Mouse (Mus musculus): Measurements from ENCODE around the gene Mrps7. TPM values are rescaled to one million over a fixed set of nuclear protein-coding genes. Genes with fewer than 3 reads are reported as not detected.

Mrps7 gene
- total and polyA plus RNA-seq, 3 experiments, result 106 to 199 (median 157) TPM

DNA sequence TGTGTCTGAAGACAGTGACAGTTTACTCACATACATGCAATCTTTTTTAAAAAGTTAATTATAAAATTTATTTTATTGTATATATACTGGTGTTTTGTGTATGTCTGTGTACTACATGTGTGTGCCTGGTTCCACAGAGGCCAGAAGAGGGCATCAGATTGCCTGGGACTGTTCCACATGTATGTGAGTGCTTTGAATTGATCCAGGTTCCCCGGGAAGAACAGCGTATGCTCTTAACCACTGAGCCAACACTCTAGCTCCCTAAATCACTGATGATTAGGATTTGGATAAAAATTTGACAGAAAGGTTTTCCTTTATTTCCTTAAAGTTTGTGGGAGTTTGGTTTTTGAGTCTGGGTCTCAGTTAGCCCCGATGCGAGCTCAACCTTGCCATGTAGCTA is 40.3 kb upstream of the Mrps7 start (continued):
- TF ChIP-seq JUND (IDR thresholded peaks at IDR 0.05; ENCODE audit: low read depth, low read length) (no peak), MXI1 (IDR thresholded peaks at IDR 0.05; ENCODE audit: low read depth, low read length) (peak; percentile 81), GATA1 (IDR thresholded peaks at IDR 0.05; ENCODE audit: low read depth, low read length) (no peak), MEF2A (IDR thresholded peaks at IDR 0.05; ENCODE audit: extremely low read depth, insufficient replicate concordance, low read depth, low read length, poor library complexity, severe bottlenecking) (no peak), ELF1 (IDR thresholded peaks at IDR 0.05; ENCODE audit: low read depth, low read length) (0 out of 2 replicates have a peak, but pooled peaks have one; percentile 16), MAFK (IDR thresholded peaks at IDR 0.05; ENCODE audit: borderline replicate concordance, low read depth, low read length) (no peak), SMC3 (IDR thresholded peaks at IDR 0.05; ENCODE audit: low read depth, low read length) (peak; percentile 58), POLR2A (IDR thresholded peaks at IDR 0.05; ENCODE audit: control insufficient read depth in 1 of 2, insufficient read depth in 1 of 2, low read depth in 1 of 2, low read length in 2 of 2, poor library complexity in 1 of 2) (no peak), ZKSCAN1 (IDR thresholded peaks at IDR 0.05; ENCODE audit: low read depth, low read length) (no peak), TBP (IDR thresholded peaks at IDR 0.05; ENCODE audit: low read depth, low read length) (peak; percentile 46), TAL1 (IDR thresholded peaks at IDR 0.05; ENCODE audit: low read length) (no peak), CHD2 (IDR thresholded peaks at IDR 0.05; ENCODE audit: low read length) (no peak), MAZ (IDR thresholded peaks at IDR 0.05; ENCODE audit: low read depth, low read length) (no peak; the same call in 1 of the 2 replicates), MYB (IDR thresholded peaks at IDR 0.05; ENCODE audit: low read depth, low read length) (no peak), NELFE (IDR thresholded peaks at IDR 0.05; ENCODE audit: low read depth, low read length) (no peak), TCF12 (IDR thresholded peaks at IDR 0.05; ENCODE audit: low read depth, low read length) (0 out of 2 replicates have a peak, but pooled peaks have one; percentile 24)

DNA sequence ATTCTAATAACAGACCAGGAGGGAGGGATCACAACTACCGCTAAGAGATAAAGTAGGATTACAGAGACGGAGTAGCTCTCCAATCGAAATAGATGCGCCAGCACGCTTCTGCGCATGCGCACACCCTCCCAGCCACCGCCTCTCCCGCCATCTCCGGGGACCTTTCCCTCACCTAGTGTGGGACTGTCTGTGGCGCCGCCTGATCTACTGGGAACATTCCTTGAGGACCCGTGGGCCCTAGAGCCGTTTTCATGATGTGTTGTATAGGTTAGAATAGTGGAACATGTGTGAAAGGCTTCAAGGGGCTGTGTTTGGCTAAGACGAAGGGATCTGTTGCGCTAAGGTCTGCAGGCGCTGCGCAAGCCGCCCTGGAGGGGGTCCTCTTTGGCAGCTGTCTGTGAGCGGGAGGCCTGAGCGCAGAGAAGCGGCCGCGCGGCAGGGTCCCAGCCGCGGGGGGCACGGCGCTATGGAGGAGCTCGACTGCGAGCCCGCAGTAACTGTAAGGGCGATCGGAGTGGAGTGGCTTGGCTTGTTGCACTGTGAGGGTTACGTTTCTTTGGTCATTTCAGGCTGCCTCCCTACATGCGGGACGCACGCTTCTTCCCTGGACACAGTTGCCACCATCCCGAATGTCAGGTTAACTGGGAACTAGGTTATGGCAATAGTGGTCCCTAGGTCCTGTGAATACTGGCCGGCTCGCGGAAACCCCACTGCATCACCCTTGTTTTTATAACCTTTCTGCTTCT is 39.5 kb upstream of the Mrps7 start, which contains the start of gene Nup85:
Gene Nup85, plus strand, starts transcription at position 371 of the 746 bp plus-strand sequence.
- peaks cover 29% of the 10 kb centered on the region for H3K79me2 ChIP-seq (ENCODE audit: control insufficient read depth, insufficient read depth, low read length, poor library complexity)
- no peaks in the 10 kb centered on the region for H3K9me3 ChIP-seq (replicated peaks; ENCODE audit: insufficient read depth, low read length)
- peak within 1 kb of the TSS; percentile 86 for H3K27ac ChIP-seq (ENCODE audit: control insufficient read depth, low read depth, low read length)
- H3K9ac ChIP-seq (ENCODE audit: control insufficient read depth, low read depth, low read length, poor library complexity, severe bottlenecking), result peak within 1 kb of the TSS; percentile 76
- no peaks in the 10 kb centered on the region for H3K27me3 ChIP-seq (ENCODE audit: control insufficient read depth in 1 of 2, insufficient read depth in 2 of 2, low read length in 2 of 2)
- peaks cover 15 to 16% of the 10 kb centered on the region in 2 experiments for H3K36me3 ChIP-seq (ENCODE audit: control insufficient read depth in 1 of 2, insufficient read depth in 2 of 2, low read length in 2 of 2)
- H3K4me1 ChIP-seq (ENCODE audit: control insufficient read depth in 1 of 2, insufficient read depth in 2 of 2, low read length in 2 of 2), result peaks cover 0 to 12% of the 10 kb centered on the region in 2 experiments; a peak in 2 of 4 replicates
- H3K4me3 ChIP-seq (ENCODE audit: control insufficient read depth in 1 of 2, insufficient read depth in 1 of 2, low read depth in 2 of 2, low read length in 2 of 2), result peak within 1 kb of the TSS; percentile 71 to 75
- DNase-seq (ENCODE audit: low read depth, low spot score), result peak; percentile 100
- TF ChIP-seq E2F4 (IDR thresholded peaks at IDR 0.05; ENCODE audit: borderline replicate concordance, low read depth, low read length), result peak; percentile 98
- peak; percentile 96 for TF ChIP-seq SIN3A (IDR thresholded peaks at IDR 0.05; ENCODE audit: low read length)
- peak; percentile 88 for TF ChIP-seq TBP (IDR thresholded peaks at IDR 0.05; ENCODE audit: low read depth, low read length)
- TF ChIP-seq POLR2AphosphoS5 (IDR thresholded peaks at IDR 0.05; ENCODE audit: borderline replicate concordance, low read depth, low read length), result peak; percentile 30; the same call in 1 of the 2 replicates
- peak in 1 of 3 experiments; percentile 35; a peak in 2 of 6 replicates for TF ChIP-seq CTCF (IDR thresholded peaks at IDR 0.05 in 2 of 3, conservative IDR thresholded peaks at IDR 0.05 in 1 of 3; ENCODE audit: control insufficient read depth in 1 of 3, insufficient read depth in 1 of 3, low read depth in 2 of 3, low read length in 3 of 3, poor library complexity in 1 of 3, severe bottlenecking in 1 of 3)
- peak; percentile 99 for TF ChIP-seq MAX (IDR thresholded peaks at IDR 0.05; ENCODE audit: low read length)
- TF ChIP-seq TAL1 (IDR thresholded peaks at IDR 0.05; ENCODE audit: low read length), result no peak
- TF ChIP-seq CHD2 (IDR thresholded peaks at IDR 0.05; ENCODE audit: low read length), result no peak
- peak; percentile 94 for TF ChIP-seq MXI1 (IDR thresholded peaks at IDR 0.05; ENCODE audit: low read depth, low read length)
- TF ChIP-seq KAT2A (conservative IDR thresholded peaks at IDR 0.05; ENCODE audit: low read depth, low read length), result peak; percentile 71; the same call in 1 of the 2 replicates
- peak; percentile 78 for TF ChIP-seq NELFE (IDR thresholded peaks at IDR 0.05; ENCODE audit: low read depth, low read length)
- peak; percentile 87 for TF ChIP-seq NRF1 (IDR thresholded peaks at IDR 0.05; ENCODE audit: insufficient read depth, low read depth, low read length, poor library complexity, severe bottlenecking)
- TF ChIP-seq GATA1 (IDR thresholded peaks at IDR 0.05; ENCODE audit: low read depth, low read length), result peak; percentile 80
- peak; percentile 93 for TF ChIP-seq MYC (IDR thresholded peaks at IDR 0.05; ENCODE audit: low read depth, low read length)
- 0 out of 2 replicates have a peak, but pooled peaks have one; percentile 73 for TF ChIP-seq UBTF (IDR thresholded peaks at IDR 0.05; ENCODE audit: borderline replicate concordance, insufficient read depth, low read depth, low read length)
- TF ChIP-seq SMC3 (IDR thresholded peaks at IDR 0.05; ENCODE audit: low read depth, low read length), result no peak
- TF ChIP-seq POLR2A (IDR thresholded peaks at IDR 0.05; ENCODE audit: control insufficient read depth in 1 of 2, insufficient read depth in 1 of 2, low read depth in 1 of 2, low read length in 2 of 2, poor library complexity in 1 of 2), result peak; percentile 97 to 98
- TF ChIP-seq POLR2AphosphoS2 (IDR thresholded peaks at IDR 0.05; ENCODE audit: low read length), result peak; percentile 84
- TF ChIP-seq JUND (IDR thresholded peaks at IDR 0.05; ENCODE audit: low read depth, low read length), result no peak
- TF ChIP-seq ETS1 (IDR thresholded peaks at IDR 0.05; ENCODE audit: low read depth, low read length), result no peak
- peak; percentile 91 for TF ChIP-seq HCFC1 (IDR thresholded peaks at IDR 0.05; ENCODE audit: low read depth, low read length)

Data from MEL (cell line).